Mouse (Mus musculus) liver, embryonic 14.5 days (tissue): ENCODE measurements at regions not wholly inside any gene's neighbourhood (a gene's known extent, or its start where the extent isn't known, plus 50 kb on each side); places are given as distances from the start of the nearest gene placed in this dataset.

ENCODE experiments used
- CTCF ChIP-seq: IDR thresholded peaks from 2 replicates; pipeline ENCODE4 v1.5.1; 2016; ENCODE audit warnings: antibody characterized with exemption, low read depth, control low read depth
- EP300 ChIP-seq: IDR thresholded peaks from 2 replicates; pipeline ENCODE4 v1.6.1; 2016; ENCODE audit warnings: antibody characterized with exemption, low read depth

GRCm38 (mm10) chr12:25196022-25196421 lies 99.1 kb upstream of the Id2 start:
- TF ChIP-seq CTCF (no peak), EP300 (no peak)
